Mouse (Mus musculus): ENCODE measurements around the gene Cntnap1.
A peak's percentile ranks its signal among the peaks of the same experiment; 100 is the strongest.
"Not testable (repeated sequence)": the region's sequence is repeated elsewhere in the genome, so short reads cannot be mapped to it uniquely, and the experiment has no call there.

Gene Cntnap1

GRCm38 (mm10) chr11:101149178-101150105 is 20.9 kb upstream of the Cntnap1 start:
- peak; percentile 45 for DNase-seq (ENCODE audit: low read depth, low spot score)

DNA sequence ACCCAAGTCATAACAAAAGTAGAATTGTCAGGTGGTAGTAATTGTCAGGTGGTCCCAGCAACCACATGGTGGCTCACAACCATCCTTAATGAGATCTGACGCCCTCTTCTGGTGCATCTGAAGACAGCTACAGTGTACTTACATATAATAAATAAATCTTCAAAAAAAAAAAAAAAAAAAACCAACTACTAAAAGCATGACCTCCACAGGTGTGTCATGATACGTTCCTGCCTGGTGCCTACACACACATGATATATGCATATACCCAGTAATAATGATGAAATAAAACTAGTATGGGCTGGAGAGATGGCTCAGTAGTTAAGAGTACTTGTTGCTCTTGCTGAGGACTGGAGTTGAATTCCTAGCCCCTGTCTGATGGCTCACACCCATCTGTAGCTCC is 19.3 kb upstream of the Cntnap1 start:
- no peak for DNase-seq (ENCODE audit: low read depth, low spot score)

GRCm38 (mm10) chr11:101152825-101153224 is 17.5 kb upstream of the Cntnap1 start:
- no peak for DNase-seq (ENCODE audit: low read depth, low spot score)

GRCm38 (mm10) chr11:101154648-101155047 is 15.7 kb upstream of the Cntnap1 start:
- DNase-seq (ENCODE audit: low read depth, low spot score) = no peak

DNA sequence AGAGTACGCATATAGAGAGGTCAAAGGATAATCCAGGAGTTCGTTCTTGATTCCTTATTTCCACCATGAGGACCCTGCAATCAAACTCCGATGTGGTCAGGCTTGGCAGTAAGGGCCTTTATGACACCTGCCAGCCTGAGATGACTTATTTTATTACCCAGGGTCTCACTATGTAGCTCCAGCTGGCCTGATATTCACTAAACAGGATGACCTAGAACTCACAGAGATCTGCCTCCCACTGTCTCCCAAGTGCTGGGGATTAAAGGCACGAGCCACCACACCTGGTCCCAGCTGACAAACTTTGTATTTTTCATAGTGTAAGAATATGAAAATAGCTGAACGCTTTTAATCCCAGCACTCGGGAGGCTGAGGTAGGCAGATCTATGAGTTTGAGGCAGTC is 15.2 kb upstream of the Cntnap1 start:
- DNase-seq (ENCODE audit: low read depth, low spot score) = no peak

DNA sequence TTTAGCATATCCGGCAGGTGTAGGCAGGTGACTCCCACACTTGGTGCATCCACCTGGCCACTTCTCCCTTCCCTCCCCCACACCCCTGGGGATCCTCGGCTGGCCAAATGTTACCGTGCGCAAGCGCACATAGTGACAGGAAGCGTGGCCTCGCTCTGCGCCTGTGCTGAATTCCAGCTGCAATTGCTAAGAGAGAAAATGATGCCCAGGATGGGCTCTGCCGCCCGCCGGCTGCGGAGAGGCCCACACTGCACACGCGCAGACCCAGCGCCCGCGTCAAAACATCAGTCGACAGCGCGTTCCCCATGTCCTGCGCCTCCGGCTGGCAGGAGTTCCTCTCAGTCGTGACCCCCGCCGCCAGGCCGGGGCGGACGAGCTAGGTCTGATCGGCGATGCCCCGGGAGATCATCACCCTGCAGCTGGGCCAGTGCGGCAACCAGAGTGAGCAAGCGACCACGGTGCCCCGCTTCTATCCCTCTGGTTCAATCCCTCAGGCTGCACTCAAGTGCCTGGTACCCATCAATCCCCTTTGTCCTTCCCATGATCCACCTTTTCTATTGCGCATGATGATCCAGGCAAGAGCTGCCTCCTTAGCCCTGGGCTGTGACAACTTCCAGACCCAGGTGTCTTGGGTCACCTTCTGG is 14.5 kb upstream of the Cntnap1 start, which contains the start of gene Tubg2:
Gene Tubg2, plus strand, starts transcription at position 180 of the 644 bp plus-strand sequence.
- peak; percentile 76 for DNase-seq (ENCODE audit: low read depth, low spot score)

- not testable (repeated sequence) for DNase-seq (ENCODE audit: low read depth, low spot score)
These were observed 10.2 kb upstream of the Cntnap1 start for GRCm38 (mm10) chr11:101160151-101160550.

- DNase-seq (ENCODE audit: low read depth, low spot score) = not testable (repeated sequence)
These were observed 9.3 kb upstream of the Cntnap1 start for GRCm38 (mm10) chr11:101160981-101161505.

DNA sequence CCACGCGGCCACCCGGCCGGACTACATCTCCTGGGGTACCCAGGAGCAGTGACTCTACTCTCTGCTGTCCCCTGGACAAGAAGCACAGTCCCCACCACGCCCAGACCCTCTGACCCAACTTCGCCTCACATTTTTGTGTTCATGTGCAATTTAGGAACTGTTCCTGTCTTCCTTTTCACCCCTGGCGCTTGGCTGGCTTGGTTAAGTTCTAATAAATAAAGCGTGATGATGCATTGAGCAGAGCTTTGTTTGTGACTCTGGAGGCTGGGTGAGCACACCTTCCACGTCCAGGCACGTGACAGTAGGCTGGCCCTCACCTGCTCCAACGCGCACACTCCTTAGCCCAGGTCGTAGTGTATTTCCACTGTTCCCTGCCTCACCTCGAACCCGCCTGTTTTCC is 8.8 kb upstream of the Cntnap1 start:
- no peak for DNase-seq (ENCODE audit: low read depth, low spot score)

GRCm38 (mm10) chr11:101162301-101162700 is 8.0 kb upstream of the Cntnap1 start:
- DNase-seq (ENCODE audit: low read depth, low spot score) = no peak

- DNase-seq (ENCODE audit: low read depth, low spot score) = no peak
These were observed 7.6 kb upstream of the Cntnap1 start for GRCm38 (mm10) chr11:101162772-101163171.

- peak; percentile 66 for DNase-seq (ENCODE audit: low read depth, low spot score)
These were observed 6.6 kb upstream of the Cntnap1 start for GRCm38 (mm10) chr11:101163476-101164350.

GRCm38 (mm10) chr11:101164351-101164665 is 6.0 kb upstream of the Cntnap1 start:
- DNase-seq (ENCODE audit: low read depth, low spot score) = no peak

- peak; percentile 60 for DNase-seq (ENCODE audit: low read depth, low spot score)
These were observed 5.4 kb upstream of the Cntnap1 start for GRCm38 (mm10) chr11:101164677-101165580.

DNA sequence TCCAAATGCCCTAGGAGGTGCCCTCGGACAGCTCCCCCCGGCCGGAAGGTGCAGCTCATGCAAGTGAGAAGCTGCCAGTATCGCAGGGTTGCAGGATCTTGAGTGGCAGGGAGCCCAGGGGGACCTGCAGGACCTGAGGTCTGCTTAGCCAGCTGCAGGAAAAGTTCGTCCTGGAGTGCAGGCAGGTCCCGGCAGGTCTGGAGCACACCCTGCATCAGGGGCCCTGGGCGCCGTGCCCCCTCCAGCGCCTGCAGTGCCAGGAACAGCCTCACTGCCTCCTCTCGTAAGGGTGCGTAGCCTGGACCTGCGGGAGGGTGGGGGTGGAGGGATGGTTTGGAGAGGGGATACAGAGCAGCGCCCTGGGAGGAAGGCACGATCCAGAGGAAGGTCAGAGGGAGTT is 4.0 kb upstream of the Cntnap1 start:
- DNase-seq (ENCODE audit: low read depth, low spot score) = no peak

DNA sequence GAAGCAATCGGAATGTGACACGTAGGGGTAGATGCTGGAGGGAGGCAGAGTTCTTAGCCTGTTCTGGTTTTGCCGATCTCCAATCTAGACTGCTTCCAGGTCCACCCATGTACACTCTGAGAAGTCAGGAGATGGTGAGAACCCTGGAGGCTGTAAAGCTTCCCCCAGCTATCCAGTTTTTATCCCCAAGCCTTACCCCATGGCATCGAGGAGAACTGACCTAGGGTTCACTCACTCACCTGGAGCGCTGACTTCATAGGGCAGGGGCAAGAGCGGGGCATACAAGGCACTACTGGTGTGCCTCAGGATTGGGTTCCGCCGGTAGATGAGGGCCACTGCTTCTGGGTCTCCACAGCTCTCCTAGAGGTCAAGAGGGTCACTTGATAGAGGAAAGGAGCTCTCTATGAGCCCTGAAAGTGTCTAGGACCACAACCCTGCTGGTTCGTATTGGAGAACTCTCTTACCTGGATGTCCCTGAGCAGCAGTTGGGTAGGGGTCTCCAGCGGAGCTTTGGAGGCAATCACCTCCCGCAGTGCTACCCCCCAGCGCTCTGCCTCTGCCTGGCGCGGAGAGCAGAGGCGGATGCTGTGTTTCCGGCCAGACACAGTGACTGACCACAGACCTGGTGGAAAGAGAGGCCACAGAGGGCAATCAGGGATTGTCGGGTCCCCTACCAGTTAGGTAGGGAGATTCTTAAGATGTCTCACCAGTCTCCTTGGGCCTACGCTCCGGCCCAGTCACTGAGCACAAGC is 2.9 kb upstream of the Cntnap1 start:
- DNase-seq (ENCODE audit: low read depth, low spot score) = no peak

- DNase-seq (ENCODE audit: low read depth, low spot score) = no peak
These were observed 2.4 kb upstream of the Cntnap1 start for GRCm38 (mm10) chr11:101167963-101168300.

DNA sequence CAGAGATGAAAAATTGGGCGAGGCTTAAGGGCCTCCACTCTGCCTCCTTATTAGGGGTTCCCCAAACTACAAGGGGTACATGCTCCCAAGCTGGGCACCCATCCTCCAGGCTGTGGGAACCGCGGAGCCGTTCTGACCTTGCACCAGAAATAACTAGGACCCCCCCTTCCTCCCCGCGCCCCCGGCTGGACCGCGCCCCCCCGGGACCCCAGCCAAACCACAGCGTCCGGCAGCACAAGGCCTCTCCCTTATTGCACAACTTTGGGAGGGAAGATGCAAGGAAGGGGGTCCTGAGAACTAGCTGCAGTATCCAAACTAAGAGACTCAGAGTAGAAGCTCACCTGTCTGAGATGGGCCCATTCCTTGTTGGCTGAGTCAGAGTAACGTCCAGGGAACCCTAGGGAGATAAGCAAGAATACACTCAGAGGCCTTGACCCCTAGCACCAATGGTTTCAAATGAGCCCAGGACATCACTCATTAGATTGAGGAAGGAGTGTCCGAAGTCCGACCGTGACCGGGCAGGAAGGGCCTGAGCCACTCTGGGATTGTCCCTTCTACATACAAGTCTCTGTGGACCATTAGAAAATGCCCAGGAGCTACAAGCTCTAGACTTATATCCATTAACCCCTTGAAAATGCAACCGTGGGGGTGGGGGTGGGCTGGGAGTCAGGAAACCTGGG is 1.9 kb upstream of the Cntnap1 start:
- DNase-seq (ENCODE audit: low read depth, low spot score) = no peak

DNA sequence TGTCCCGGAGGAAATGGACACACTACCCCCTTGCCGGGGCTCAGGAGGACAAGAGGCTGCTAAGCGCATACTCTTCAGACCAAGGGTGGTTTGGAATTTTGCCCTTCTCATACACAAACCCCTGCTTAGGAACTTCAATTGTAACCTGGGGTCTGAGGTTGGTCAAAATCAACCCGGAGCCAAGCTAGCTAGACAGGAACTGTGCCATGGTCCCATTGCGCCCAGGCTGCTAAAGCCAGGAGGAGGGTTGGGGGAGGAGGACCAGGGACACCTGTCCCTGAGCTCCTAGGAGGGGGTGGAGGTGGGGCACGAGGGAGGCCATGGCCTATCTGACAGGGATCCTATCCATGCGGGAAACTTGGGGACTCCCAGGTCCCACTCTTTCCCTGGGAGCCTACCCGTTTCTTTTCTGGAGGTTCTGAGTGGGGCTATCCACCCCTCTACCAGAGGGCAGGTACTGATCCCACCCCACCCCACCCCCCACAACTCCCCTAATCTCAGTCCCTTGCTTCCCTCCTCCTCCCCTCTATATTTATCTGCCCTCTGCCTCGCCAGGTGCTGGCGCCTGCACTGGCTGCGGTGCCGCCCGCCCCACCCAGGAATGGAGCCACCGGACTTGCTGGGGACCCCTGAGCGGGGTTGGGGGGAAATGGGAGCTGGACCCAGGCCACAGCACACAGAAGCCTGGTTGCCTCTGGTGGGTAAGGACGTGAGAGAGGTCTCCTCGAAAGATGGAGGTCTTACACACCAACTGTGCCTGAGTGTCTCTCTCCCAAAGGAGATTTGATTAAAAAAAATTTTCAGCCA is 819 bp upstream of the Cntnap1 start:
- DNase-seq (ENCODE audit: low read depth, low spot score) = no peak
